Mouse (Mus musculus): ENCODE data around the gene Cmtm5.

- TF ChIP-seq CTCF (IDR thresholded peaks at IDR 0.05; ENCODE audit: low read depth, low read length) (no peak), POLR2A (IDR thresholded peaks at IDR 0.05; ENCODE audit: extremely low read depth, insufficient read depth, low read length) (no peak)
These were observed 29.6 kb downstream of the Cmtm5 start for GRCm38 (mm10) chr14:54965631-54966030.
